Mouse (Mus musculus): ENCODE measurements around the gene Lrrc26.

- TF ChIP-seq CTCF (IDR thresholded peaks at IDR 0.05; ENCODE audit: borderline replicate concordance, insufficient read depth, low read depth, low read length) = no peak
- peak; percentile 16; the same call in 1 of the 2 replicates for TF ChIP-seq POLR2A (IDR thresholded peaks at IDR 0.05; ENCODE audit: borderline replicate concordance, insufficient read depth, low read length)
Measured at GRCm38 (mm10) chr2:25289651-25290050, at the start of gene Lrrc26.

Measured in cerebellum, adult 2 months (tissue).